Mouse (Mus musculus) liver, embryonic 14.5 days (tissue): Measurements from ENCODE around the gene Slc39a10. TPM values are rescaled to one million over a fixed set of nuclear protein-coding genes. Genes with fewer than 3 reads are reported as not detected.
"Not testable (repeated sequence)": the region's sequence is repeated elsewhere in the genome, so short reads cannot be mapped to it uniquely, and the experiment has no call there.

ENCODE experiments used
- ATAC-seq: fragments of 200-750 bp; cut with Nextera tagmentation; 2 replicates; pipeline ENCODE4 v1.8.0; 2017; ENCODE audit warnings: moderate number of reproducible peaks, mild to moderate bottlenecking, moderate library complexity; ENCODE audit not compliant: insufficient read depth
- DNase-seq, 3 experiments: peaks; one replicate each; pipeline ENCODE4 v3.0.0-alpha.2; 2012 to 2013; ENCODE audit warnings: low read depth in 3 of 3, low spot score in 3 of 3
- H3K27ac ChIP-seq: fragments of 300-500 bp; sonication (generic); 2 replicates; pipeline ENCODE4 v1.5.1; 2014; ENCODE audit warnings: moderate library complexity, mild to moderate bottlenecking, control low read depth, inconsistent platforms
- H3K27me3 ChIP-seq: fragments of 300-500 bp; sonication (generic); 2 replicates; pipeline ENCODE4 v1.6.1; 2014; ENCODE audit warnings: mild to moderate bottlenecking, low read length, moderate library complexity; ENCODE audit not compliant: control insufficient read depth, insufficient read depth
- H3K36me3 ChIP-seq: fragments of 300-500 bp; sonication (generic); replicated peaks from 2 replicates; pipeline ENCODE4 v1.6.1; 2014; ENCODE audit warnings: low read depth; ENCODE audit not compliant: control insufficient read depth, insufficient read depth
- H3K4me1 ChIP-seq, 2 experiments: fragments of 200-500 bp in 1 of 2; fragments of 300-500 bp in 1 of 2; sonication (generic) in 1 of 2; replicated peaks; 2 replicates each; pipeline ENCODE4 v1.6.1; 2012 to 2014; ENCODE audit warnings: antibody characterized with exemption in 1 of 2, inconsistent platforms in 1 of 2, low read length in 1 of 2; ENCODE audit not compliant: control insufficient read depth in 2 of 2, insufficient read depth in 2 of 2
- H3K4me2 ChIP-seq: fragments of 300-500 bp; sonication (generic); 2 replicates; pipeline ENCODE4 v1.6.1; 2014; ENCODE audit warnings: low read depth, mild to moderate bottlenecking, control low read depth, moderate library complexity
- H3K4me3 ChIP-seq, 2 experiments: fragments of 200-500 bp in 1 of 2; fragments of 300-500 bp in 1 of 2; sonication (generic) in 1 of 2; 2 replicates each; pipeline ENCODE4 v1.5.1; 2012 to 2014; ENCODE audit warnings: low read depth in 2 of 2, low read length in 2 of 2, mild to moderate bottlenecking in 2 of 2, control low read depth in 1 of 2, inconsistent platforms in 1 of 2, moderate library complexity in 1 of 2; ENCODE audit not compliant: insufficient read depth in 1 of 2
- H3K9ac ChIP-seq: fragments of 300-500 bp; sonication (generic); replicated peaks from 2 replicates; pipeline ENCODE4 v1.6.1; 2014; ENCODE audit warnings: mild to moderate bottlenecking, control low read depth, moderate library complexity
- H3K9me3 ChIP-seq: fragments of 300-500 bp; sonication (generic); 2 replicates; pipeline ENCODE4 v1.6.1; 2016; ENCODE audit warnings: low read length, mixed read lengths; ENCODE audit not compliant: control insufficient read depth
- CTCF ChIP-seq: IDR thresholded peaks from 2 replicates; pipeline ENCODE4 v1.5.1; 2016; ENCODE audit warnings: antibody characterized with exemption, low read depth, control low read depth
- EP300 ChIP-seq: IDR thresholded peaks from 2 replicates; pipeline ENCODE4 v1.6.1; 2016; ENCODE audit warnings: antibody characterized with exemption, low read depth
- WGBS: fragments of 180-500 bp; shearing (Covaris S2); extraction: QIAGEN DNeasy Blood & Tissue Kit; methylation state at CpG from one replicate; pipeline ENCODE4 v1.1.7; 2014; ENCODE audit not compliant: insufficient replicate concordance; 5-methylcytosine and 5-hydroxymethylcytosine counted together
- polyA plus RNA-seq, 2 experiments: library from polyadenylated mRNA; depleted of rRNA in 1 of 2; stranded (reverse) in 1 of 2; unstranded in 1 of 2; fragments of >200 nt; fragmentation: Nextera tagmentation in 1 of 2; extraction: Ambion mirVana in 1 of 2; gene quantifications; 2 replicates each; pipeline versions ENCODE4 v1.2.1 to v1.2.3; 2012 to 2014

The Slc39a10 gene
- polyA plus RNA-seq, 2 experiments = 2.2 to 5.2 TPM

DNA sequence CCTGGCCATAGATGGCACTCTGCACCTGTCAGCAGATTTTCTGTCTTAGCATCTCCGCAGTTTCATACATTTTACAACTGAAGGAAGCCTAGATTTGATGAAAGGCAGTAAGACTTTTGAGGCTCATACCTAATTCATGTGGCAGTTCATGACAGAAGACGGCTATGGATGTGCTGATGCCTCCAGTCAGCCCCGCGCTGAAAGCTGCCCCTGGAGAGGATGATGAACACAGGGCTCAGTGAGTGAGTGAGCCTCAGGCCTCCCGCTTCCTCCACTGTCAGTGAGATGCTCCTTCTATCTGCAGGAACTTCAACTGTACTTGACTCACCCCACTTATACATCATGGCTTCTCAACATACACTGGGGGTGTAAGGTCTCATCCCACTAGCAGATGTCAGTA lies 74.7 kb downstream of the Slc39a10 start:
- no peak overlapping the region for H3K27ac ChIP-seq
- H3K27me3 ChIP-seq = no peaks in the 10 kb centered on the region
- no peak for ATAC-seq
- no peaks in the 10 kb centered on the region for H3K9me3 ChIP-seq
- WGBS = 73% methylated on average over 5 of the region's 5 CpGs
- DNase-seq = no peak
- no peaks in the 10 kb centered on the region for H3K4me1 ChIP-seq
- no peaks in the 10 kb centered on the region for H3K36me3 ChIP-seq
- H3K4me3 ChIP-seq = no peak overlapping the region
- TF ChIP-seq CTCF = no peak
- no peak for TF ChIP-seq EP300
- no peak overlapping the region for H3K4me2 ChIP-seq
- no peak overlapping the region for H3K9ac ChIP-seq

DNA sequence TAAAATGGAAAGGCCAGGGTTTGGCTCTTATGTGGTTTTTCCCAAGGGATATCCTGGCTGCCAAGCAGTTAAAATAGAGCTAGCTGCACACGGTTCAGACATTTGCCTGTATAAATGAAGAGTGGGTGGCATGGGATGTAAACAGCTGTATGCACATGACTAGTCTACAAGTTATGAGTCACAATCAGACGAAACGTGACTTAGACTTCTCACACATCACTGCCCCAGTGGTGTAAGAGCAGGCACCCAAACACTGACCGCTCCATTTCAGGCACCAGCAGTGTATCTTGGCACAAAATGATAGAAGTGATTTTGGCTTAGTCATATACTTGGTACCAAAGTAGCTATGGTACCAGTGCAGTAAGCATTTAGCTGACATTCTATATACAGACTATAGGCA lies 84.0 kb downstream of the Slc39a10 start:
- H3K4me2 ChIP-seq, DNase-seq, ATAC-seq, H3K27ac ChIP-seq, H3K36me3 ChIP-seq, H3K9me3 ChIP-seq, H3K4me1 ChIP-seq, H3K9ac ChIP-seq, H3K4me3 ChIP-seq, H3K27me3 ChIP-seq: not testable (repeated sequence)
- WGBS = 62% methylated on average over 4 of the region's 4 CpGs

DNA sequence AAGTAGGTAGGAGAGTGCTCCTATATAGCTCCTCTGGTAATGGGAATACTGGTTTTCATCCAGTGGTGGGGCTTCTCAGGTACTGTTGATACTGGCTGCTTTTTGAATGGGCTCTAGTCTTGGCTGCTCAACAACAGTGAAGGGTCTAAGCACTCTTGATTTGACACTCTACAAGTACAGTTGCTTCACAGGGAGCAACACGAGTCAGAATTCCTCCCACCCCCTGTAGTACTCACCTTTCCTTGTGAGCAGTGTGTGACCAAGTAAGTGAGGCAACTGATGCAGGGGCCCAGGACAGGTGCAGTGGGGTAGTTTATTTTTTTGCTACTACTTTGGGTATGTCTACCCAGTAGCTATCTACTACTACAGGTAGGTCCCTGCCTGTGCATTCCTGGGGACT lies 87.6 kb downstream of the Slc39a10 start:
- H3K9me3 ChIP-seq = no peaks in the 10 kb centered on the region
- H3K27ac ChIP-seq = no peak overlapping the region
- no peak for ATAC-seq
- no peak overlapping the region for H3K4me2 ChIP-seq
- no peak for DNase-seq
- TF ChIP-seq EP300 = no peak
- TF ChIP-seq CTCF = no peak
- H3K36me3 ChIP-seq = no peaks in the 10 kb centered on the region
- H3K9ac ChIP-seq = no peak overlapping the region
- no peak overlapping the region for H3K4me3 ChIP-seq
- 65% methylated on average over 1 of the region's 1 CpGs for WGBS
- H3K27me3 ChIP-seq = no peaks in the 10 kb centered on the region
- H3K4me1 ChIP-seq = no peaks in the 10 kb centered on the region

DNA sequence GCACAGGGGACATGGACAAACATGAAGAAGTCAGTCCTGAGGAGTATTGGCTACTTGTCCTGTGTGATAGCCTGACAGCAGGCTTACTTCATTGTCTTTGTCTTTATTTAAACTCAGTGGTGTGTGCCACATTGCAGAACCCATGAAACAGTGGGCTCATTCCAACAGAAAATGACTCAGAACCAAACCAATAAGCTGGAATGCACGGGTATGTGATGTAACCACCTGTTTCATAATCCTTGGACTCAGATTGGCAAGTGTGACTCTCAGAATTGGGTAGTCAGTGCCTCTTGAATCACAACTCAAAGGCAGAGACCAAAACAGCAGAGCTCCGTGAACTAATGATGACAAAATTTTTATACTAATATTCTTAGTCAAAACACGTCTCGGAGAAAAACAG lies 110.4 kb downstream of the Slc39a10 start:
- not testable (repeated sequence) for H3K4me2 ChIP-seq, H3K4me1 ChIP-seq, H3K9ac ChIP-seq, H3K27me3 ChIP-seq, H3K4me3 ChIP-seq, DNase-seq, H3K9me3 ChIP-seq, H3K36me3 ChIP-seq, H3K27ac ChIP-seq, ATAC-seq
- WGBS = 54% methylated on average over 4 of the region's 4 CpGs

DNA sequence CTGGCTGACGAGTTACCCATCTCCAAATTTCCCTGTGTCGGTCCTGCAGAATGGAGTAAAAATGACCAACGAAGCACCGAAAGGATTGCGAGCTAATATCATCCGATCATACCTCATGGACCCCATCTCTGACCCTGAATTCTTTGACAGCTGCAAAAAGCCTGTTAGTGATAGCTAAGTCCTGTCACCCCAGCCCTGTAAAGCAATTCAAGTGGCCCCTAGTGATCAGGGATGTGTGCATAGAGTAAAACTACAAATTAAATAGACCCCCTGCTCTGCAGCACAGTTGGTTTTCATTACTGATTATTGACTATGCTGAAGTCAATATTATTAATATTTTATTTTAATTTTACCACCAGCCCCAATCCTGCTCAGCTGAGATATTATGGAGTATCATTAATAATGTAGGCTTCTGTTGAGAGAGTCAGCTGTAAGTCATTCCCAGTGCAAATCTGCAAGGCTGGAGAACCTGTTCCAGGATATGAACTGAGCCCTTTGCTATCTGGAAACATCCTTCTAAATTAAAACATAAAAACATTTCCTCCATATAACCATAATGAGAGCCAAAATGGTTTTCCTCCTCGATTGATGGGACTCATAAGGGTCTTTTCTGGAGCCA lies 122.5 kb downstream of the Slc39a10 start:
- 66% methylated on average over 7 of the region's 7 CpGs for WGBS
- not testable (repeated sequence) for ATAC-seq, H3K36me3 ChIP-seq

DNA sequence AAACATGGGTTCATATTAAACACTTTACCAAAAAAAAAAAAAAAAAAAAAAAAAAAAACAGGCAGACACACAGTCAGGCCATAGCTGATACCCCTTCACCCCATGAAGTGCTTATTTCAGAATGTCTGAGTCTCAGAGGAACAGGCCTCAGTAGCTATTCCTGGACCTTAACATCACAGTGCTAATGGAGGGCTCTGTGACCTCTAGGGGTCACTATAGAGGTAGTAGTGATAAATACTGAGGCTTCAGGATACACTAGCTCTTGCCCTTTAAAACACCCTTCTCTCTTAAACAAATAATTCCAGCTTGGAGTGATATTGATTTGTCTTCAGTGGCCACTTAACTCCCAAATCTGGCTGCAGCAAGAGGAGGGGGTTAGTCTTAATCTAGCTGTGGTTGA lies 123.3 kb downstream of the Slc39a10 start:
- H3K4me3 ChIP-seq, H3K4me2 ChIP-seq, H3K27me3 ChIP-seq, DNase-seq, H3K9ac ChIP-seq, ATAC-seq, H3K36me3 ChIP-seq, H3K27ac ChIP-seq, H3K9me3 ChIP-seq, H3K4me1 ChIP-seq: not testable (repeated sequence)
- peak; percentile 7; the same call in 1 of the 2 replicates for TF ChIP-seq CTCF

More for the DNA sequence above, 122.5 kb downstream of the Slc39a10 start:
- not testable (repeated sequence) for H3K4me2 ChIP-seq, H3K9ac ChIP-seq, H3K27ac ChIP-seq, H3K9me3 ChIP-seq, DNase-seq, H3K27me3 ChIP-seq, H3K4me3 ChIP-seq, H3K4me1 ChIP-seq

DNA sequence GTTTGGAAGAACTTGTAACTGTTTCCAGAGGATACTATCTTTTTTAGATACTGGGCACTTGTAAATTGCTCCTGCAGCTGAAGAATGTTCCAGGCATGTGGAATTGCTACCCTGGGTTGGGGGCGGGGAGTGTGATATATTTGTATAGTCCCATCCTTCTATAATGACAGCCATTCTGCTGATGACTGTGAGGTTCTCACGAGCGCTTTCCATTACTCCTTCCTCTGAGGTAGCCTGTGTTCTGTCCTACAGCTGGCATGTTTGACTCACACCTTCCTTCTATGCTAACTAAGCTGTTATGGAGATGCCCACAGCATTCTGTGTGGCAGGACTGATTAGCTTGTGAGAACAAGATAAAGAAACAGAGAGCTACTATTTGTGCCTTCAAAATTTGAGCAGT lies 128.1 kb downstream of the Slc39a10 start:
- H3K4me3 ChIP-seq, H3K36me3 ChIP-seq, H3K4me2 ChIP-seq, H3K4me1 ChIP-seq, H3K9ac ChIP-seq, DNase-seq, H3K9me3 ChIP-seq, ATAC-seq, H3K27me3 ChIP-seq, H3K27ac ChIP-seq: not testable (repeated sequence)
- WGBS = 52% methylated on average over 3 of the region's 3 CpGs
